Mouse (Mus musculus) T-helper 17 cell (primary cell): ENCODE measurements around the gene Nmnat3.

Experiments used
- in situ Hi-C, 2 experiments: fragments of 300-600 bp; cut with MboI, MseI; formaldehyde crosslinking; loops; 1 replicate in 1 of 2; 2 replicates in 1 of 2; pipeline ENCODE4 v1.15.1; 2025; ENCODE audit warnings: high pct_unique_total_duplicates in 2 of 2

Gene Nmnat3

GRCm38 (mm10) chr9:98352332-98352731 lies 65.1 kb downstream of the Nmnat3 start:
- in situ Hi-C loops, result no loop called here

GRCm38 (mm10) chr9:98354919-98355318 lies 67.7 kb downstream of the Nmnat3 start:
- in situ Hi-C loops, result no loop called here

- in situ Hi-C loops, result no loop called here
Observed at GRCm38 (mm10) chr9:98361047-98361446, 73.8 kb downstream of the Nmnat3 start.

GRCm38 (mm10) chr9:98366075-98366474 lies 78.8 kb downstream of the Nmnat3 start:
- in situ Hi-C loops, result no loop called here

- in situ Hi-C loops, result no loop called here
Observed at GRCm38 (mm10) chr9:98367333-98367962, 80.2 kb downstream of the Nmnat3 start.

- in situ Hi-C loops, result no loop called here
Observed at GRCm38 (mm10) chr9:98369707-98370106, 82.5 kb downstream of the Nmnat3 start.

- in situ Hi-C loops, result no loop called here
Observed at GRCm38 (mm10) chr9:98373358-98373757, 86.1 kb downstream of the Nmnat3 start.

- in situ Hi-C loops, result no loop called here
Observed at GRCm38 (mm10) chr9:98374897-98375296, 87.7 kb downstream of the Nmnat3 start.

GRCm38 (mm10) chr9:98375329-98376170 lies 88.3 kb downstream of the Nmnat3 start:
- in situ Hi-C loops, result no loop called here

GRCm38 (mm10) chr9:98379736-98380135 lies 92.5 kb downstream of the Nmnat3 start:
- in situ Hi-C loops, result no loop called here

GRCm38 (mm10) chr9:98380593-98380992 lies 93.4 kb downstream of the Nmnat3 start:
- in situ Hi-C loops, result no loop called here

GRCm38 (mm10) chr9:98387741-98388632 lies 100.8 kb downstream of the Nmnat3 start:
- in situ Hi-C loops, result no loop called here

- in situ Hi-C loops, result no loop called here
Observed at GRCm38 (mm10) chr9:98388633-98388965, 101.4 kb downstream of the Nmnat3 start.

- in situ Hi-C loops, result no loop called here
Observed at GRCm38 (mm10) chr9:98393496-98393895, 106.3 kb downstream of the Nmnat3 start.

GRCm38 (mm10) chr9:98397211-98397610 lies 110.0 kb downstream of the Nmnat3 start:
- in situ Hi-C loops, result no loop called here

GRCm38 (mm10) chr9:98397866-98398265 lies 110.6 kb downstream of the Nmnat3 start:
- in situ Hi-C loops, result no loop called here

- in situ Hi-C loops, result no loop called here
Observed at GRCm38 (mm10) chr9:98400185-98400894, 113.1 kb downstream of the Nmnat3 start.

- in situ Hi-C loops, result no loop called here
Observed at GRCm38 (mm10) chr9:98401611-98402010, 114.4 kb downstream of the Nmnat3 start.

- in situ Hi-C loops, result loop anchor here in 1 of 2 experiments (5.0 kb wide), 1 partner anchor 135 kb away; no protein-coding TSS in a partner anchor
Observed at GRCm38 (mm10) chr9:98407771-98408170, 120.5 kb downstream of the Nmnat3 start.

- in situ Hi-C loops, result loop anchor here in 1 of 2 experiments (5.0 kb wide), 1 partner anchor 133 kb away; no protein-coding TSS in a partner anchor
Observed at GRCm38 (mm10) chr9:98409137-98409536, 121.9 kb downstream of the Nmnat3 start.

GRCm38 (mm10) chr9:98415427-98415826 lies 128.2 kb downstream of the Nmnat3 start:
- in situ Hi-C loops, result loop anchor here in 1 of 2 experiments (5.0 kb wide), 1 partner anchor 127 kb away; no protein-coding TSS in a partner anchor
